Mouse (Mus musculus) ovary, postnatal 10 days (tissue): ENCODE results near the gene Srpk2.
"Not testable (repeated sequence)": the region's sequence is repeated elsewhere in the genome, so short reads cannot be mapped to it uniquely, and the experiment has no call there.

Experiments used
- DNase-seq: peaks from one replicate; pipeline ENCODE4 v3.0.0; 2022; ENCODE audit warnings: low spot score

Srpk2 gene

DNA sequence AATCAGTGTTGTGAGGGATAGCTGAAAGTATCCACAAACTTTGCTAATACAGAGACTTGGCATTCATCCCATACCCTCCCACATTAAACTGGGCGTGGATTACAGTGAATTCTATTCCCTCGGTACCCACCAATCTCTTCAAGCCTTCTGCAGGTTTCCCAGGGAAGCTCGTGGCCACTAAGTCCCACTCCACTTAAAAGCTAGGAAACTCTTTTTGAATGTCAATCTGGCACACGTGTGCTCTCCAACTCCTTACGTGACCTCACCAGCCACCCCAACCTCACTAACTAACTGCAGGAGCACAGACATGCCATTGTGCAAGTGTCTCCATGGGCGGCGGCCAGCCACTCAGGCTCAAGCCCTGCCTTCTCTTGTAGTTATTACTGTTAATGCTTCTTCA, 12.3 kb downstream of the Srpk2 start:
- no peak for DNase-seq

GRCm38 (mm10) chr5:23670880-23671279, 13.5 kb downstream of the Srpk2 start:
- DNase-seq, result no peak

- no peak for DNase-seq
Measured at GRCm38 (mm10) chr5:23665906-23666305, 18.5 kb downstream of the Srpk2 start.

DNA sequence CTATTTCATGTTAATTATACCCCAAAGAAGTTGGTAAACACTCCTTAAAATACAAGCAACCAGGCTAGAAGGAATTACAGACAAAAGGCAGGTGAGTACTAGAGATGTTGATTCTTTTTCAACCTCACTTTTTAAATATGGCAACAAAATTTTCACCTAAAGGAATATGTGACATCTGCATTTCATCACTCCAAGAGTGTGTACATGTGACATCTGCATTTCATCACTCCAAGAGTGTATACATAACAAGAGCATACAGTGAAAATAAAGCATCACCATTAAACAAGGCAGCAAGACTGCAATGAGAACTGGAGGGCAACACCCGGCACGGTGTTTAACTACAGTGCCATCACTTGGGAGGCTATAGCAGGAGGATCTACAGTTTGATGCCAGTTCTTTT, 23.2 kb downstream of the Srpk2 start:
- DNase-seq, result no peak

GRCm38 (mm10) chr5:23658017-23658416, 26.4 kb downstream of the Srpk2 start:
- no peak for DNase-seq

DNA sequence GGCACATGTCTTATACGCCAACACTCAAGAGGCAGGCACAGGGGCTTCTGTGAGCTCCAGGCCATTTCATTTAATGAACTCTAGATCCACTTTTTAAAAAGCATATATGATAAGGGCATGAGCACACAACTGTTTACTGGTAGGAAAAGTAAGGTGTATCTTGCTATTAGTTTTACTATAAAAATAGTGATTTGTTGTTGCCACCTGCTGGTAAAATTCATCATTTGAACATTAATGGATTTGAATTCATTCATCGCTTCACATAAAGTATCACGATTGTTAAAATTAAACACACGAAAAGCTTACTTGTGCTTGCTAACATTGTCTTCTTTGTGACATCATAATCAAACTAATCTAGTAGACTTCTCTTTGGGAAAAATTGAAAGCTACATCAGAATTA, 27.8 kb downstream of the Srpk2 start:
- no peak for DNase-seq

GRCm38 (mm10) chr5:23655030-23655429, 29.4 kb downstream of the Srpk2 start:
- DNase-seq, result no peak

DNA sequence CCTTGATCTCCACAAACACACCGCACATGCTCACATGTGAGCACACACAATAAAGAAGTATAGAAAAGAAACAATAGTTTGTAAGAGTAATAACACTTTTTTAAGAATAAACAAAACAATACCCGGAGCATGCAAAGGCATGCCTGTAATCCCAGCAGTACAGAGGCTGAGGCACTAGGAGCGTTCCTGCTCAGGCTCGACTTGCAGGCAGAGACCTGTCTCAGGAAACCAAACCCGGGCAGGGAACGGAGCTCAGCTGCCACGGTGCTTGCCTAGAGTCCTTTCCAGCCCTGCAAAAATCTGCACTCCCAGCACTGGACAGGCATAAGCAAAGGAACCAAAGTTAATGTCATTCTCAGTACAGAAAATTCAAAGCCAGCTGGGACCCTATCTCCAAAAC, 32.1 kb downstream of the Srpk2 start:
- DNase-seq, result no peak

GRCm38 (mm10) chr5:23651786-23652185, 32.6 kb downstream of the Srpk2 start:
- DNase-seq, result no peak

DNA sequence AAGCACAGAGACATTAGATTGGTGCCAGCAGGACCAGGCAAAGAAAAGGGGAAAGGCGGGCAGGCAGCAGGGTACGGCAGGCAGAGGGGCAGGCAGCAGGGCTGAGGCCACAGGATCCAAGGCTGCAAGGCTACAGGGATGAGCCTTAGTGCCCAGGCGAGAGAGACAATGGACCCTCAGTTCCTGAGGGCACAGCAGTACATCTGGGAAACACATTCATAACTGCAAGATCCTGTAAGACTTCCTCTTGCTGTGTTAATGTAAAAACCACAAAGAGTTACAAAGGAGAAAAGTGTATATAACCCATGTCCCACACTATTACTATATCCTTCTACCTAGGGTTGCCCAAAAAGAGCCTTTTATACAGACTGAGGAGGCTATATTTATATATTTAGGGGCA, 33.9 kb downstream of the Srpk2 start:
- no peak for DNase-seq

DNA sequence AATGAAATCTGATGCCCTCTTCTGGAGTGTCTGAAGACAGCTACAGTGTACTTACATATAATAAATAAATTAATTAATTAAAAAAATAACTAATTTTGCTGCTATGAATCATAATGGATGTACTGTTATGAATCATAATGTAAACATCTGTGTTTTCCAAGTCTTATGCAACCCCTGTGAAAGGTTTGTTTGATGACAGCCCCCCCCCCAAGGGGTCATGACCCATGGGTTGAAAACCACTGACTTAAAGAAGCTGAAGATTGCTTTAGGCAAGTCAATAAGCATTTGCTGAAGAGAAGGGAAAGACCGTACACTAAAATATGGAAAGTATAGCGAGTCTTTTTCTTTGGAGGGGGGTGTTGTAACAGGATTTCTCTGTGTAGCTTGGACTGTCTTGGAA, 35.2 kb downstream of the Srpk2 start:
- no peak for DNase-seq

DNA sequence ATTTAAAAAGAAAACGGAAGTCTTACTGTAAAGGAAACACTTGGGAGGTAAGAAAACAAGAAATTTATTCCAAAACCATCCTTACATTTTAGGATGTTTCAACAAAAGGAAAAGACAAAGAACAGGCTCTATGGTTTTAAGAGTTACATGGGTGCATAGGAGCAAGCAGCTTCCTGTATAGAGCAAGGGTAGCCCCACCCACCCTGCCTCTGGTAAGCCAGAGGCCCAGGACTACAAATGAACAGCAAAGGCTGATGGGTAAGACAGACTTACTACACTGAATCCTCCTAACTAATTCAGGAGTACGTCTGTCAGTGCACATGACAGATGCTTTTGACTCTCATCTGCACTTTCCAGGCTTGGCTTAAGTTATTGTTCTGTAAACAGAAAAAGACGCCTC, 38.7 kb downstream of the Srpk2 start:
- no peak for DNase-seq

DNA sequence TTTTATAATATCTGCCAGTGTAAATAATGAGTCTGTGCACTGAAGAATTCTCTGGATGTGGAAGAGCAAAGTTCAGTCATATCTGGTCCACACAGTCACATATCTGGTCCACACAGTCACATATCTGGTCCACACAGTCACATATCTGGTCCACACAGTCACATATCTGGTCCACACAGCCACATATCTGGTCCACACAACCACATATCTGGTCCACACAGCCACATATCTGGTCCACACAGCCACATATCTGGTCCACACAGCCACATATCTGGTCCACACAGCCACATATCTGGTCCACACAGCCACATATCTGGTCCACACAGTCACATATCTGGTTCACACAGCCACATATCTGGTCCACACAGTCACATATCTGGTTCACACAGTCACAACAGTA, 45.2 kb downstream of the Srpk2 start:
- not testable (repeated sequence) for DNase-seq

GRCm38 (mm10) chr5:23638023-23638422, 46.4 kb downstream of the Srpk2 start:
- DNase-seq, result no peak

DNA sequence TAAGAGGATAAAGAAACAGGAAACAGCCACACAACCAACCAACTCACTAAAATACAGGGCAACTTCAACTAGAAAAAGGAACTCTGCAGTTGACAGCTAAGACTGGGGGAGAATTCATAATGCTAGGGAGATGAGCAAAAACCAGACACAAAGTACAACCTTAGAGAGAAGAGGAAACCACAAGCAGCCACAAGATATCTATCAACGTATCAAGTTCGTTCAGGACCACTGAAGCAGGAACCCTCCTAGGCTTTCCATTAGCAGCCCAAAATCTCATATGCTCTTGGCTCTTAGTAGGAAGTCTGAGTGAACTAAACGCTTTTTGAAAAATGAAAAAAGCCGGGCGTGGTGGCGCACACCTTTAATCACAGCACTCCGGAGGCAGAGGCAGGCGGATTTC, 47.1 kb downstream of the Srpk2 start:
- no peak for DNase-seq

- no peak for DNase-seq
Measured at GRCm38 (mm10) chr5:23631490-23631889, 52.9 kb downstream of the Srpk2 start.

DNA sequence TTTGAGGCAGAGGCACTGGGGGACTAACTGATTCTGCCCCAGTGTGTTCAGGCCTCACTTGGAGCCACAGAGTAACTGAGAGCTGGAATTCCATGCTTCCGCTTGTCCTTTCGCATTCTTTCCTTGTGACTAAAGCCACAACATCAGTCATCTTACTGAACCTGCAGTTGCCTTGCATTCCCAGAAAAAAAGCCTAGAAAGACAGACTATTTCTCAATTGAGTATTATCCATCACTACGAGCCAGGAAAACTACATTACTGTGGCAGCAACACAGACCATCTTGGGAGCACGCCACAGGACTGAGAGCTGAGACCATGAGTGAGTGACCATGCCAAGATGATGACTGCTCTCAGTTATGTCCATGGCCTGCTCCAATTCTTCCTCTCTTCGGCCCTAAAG, 57.2 kb downstream of the Srpk2 start:
- no peak for DNase-seq

GRCm38 (mm10) chr5:23626173-23626572, 58.2 kb downstream of the Srpk2 start:
- no peak for DNase-seq

GRCm38 (mm10) chr5:23620621-23621020, 63.8 kb downstream of the Srpk2 start:
- DNase-seq, result no peak

DNA sequence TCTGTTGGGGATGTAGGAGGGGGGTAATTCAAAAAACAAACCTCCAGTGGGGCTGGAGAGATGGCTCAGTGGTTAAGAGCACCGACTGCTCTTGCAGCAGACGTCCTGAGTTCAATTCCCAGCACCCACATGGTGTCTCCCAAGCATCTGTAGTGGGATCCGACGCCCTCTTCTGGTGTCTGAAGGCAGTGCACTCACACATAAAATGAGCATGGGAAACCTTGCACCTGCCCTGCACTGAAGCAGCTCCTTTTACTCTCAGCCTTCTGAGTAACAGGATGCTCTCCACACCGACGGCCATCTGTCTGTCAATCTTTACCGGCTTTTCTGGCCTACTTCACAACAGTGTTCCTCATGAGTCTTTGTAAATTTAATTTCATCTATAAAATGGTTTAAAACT, 65.8 kb downstream of the Srpk2 start:
- DNase-seq, result no peak

DNA sequence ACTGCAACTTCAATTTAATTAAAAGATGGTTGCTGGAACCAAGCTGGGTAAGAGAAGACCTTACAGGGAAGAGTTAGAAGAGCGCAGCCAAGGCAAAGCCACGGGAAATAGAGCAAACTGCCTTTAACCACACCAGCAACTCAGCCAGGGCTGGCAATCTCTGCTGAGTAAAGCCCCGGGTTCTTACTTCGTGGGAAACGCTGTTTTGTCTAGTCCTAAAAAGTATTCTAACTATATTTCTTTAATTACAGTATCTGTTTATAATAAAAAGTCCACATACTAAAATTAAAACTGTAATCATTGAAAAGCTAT, 67.4 kb downstream of the Srpk2 start:
- DNase-seq, result peak; percentile 10

GRCm38 (mm10) chr5:23616270-23617103, 67.9 kb downstream of the Srpk2 start:
- DNase-seq, result no peak

DNA sequence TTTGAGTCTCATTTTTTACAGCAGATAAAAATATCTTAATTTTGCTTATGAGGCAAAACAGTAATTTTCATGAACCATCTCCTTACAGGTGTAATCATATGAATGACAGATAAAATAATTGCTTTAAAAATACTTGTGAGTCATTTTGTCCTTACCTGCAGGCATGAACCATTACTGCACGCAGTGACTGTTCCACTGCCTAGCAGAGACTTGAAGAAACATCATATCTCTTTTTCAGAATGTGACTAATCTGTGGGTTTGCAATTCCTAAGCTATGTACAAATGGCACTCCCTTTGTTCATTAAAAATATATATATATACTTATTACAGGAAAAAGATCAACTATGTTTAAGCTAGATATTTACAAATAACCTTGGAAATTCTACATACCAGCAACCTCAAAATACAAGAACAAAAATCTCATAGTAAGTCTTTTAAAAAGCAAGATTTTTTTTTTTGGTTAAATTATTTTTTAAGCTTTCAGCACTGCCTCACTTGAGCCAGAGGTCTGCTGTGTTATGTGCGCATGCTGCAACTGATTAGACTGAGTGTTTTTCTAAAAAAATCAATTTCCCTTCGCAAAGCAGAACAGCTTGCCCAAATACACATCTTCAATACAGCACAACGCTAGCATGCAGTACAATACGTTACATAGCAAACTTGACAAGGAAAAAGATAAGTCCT, 68.7 kb downstream of the Srpk2 start:
- no peak for DNase-seq

GRCm38 (mm10) chr5:23612856-23613255, 71.6 kb downstream of the Srpk2 start:
- DNase-seq, result no peak
